Mouse (Mus musculus) kidney, adult 2 months (tissue): ENCODE data around the gene Atg4d. TPM values are rescaled to one million over a fixed set of nuclear protein-coding genes. Genes with fewer than 3 reads are reported as not detected.

Experiments
- DNase-seq: peaks from one replicate; pipeline ENCODE4 v3.0.0; 2021
- H3K27ac ChIP-seq: fragments of 200-500 bp; 2 replicates; pipeline ENCODE4 v1.5.1; 2012; ENCODE audit warnings: low read depth, low read length, control low read depth, inconsistent platforms; ENCODE audit not compliant: insufficient read depth
- H3K27me3 ChIP-seq: fragments of 200-500 bp; replicated peaks from 2 replicates; pipeline ENCODE4 v1.6.1; 2012; ENCODE audit warnings: mild to moderate bottlenecking, moderate library complexity, low read length, inconsistent platforms; ENCODE audit not compliant: control insufficient read depth, insufficient read depth
- H3K36me3 ChIP-seq: fragments of 200-500 bp; 2 replicates; pipeline ENCODE4 v1.6.1; 2012; ENCODE audit warnings: mild to moderate bottlenecking, moderate library complexity, low read length, inconsistent platforms; ENCODE audit not compliant: control insufficient read depth, insufficient read depth
- H3K4me1 ChIP-seq: fragments of 200-500 bp; 2 replicates; pipeline ENCODE4 v1.6.1; 2011; ENCODE audit warnings: low read length; ENCODE audit not compliant: control insufficient read depth, insufficient read depth
- H3K4me3 ChIP-seq: fragments of 200-500 bp; 2 replicates; pipeline ENCODE4 v1.5.1; 2011; ENCODE audit warnings: mild to moderate bottlenecking, low read depth, low read length, control low read depth; ENCODE audit not compliant: insufficient read depth
- CTCF ChIP-seq: fragments of 200-500 bp; conservative IDR thresholded peaks from 2 replicates; pipeline ENCODE4 v1.5.1; 2011; ENCODE audit warnings: low read depth, mild to moderate bottlenecking, control low read depth, low read length, moderate library complexity, mixed read lengths; ENCODE audit not compliant: insufficient read depth, insufficient read length
- POLR2A ChIP-seq: fragments of 200-500 bp; IDR thresholded peaks from one replicate; pipeline ENCODE4 v1.6.1; 2011; ENCODE audit warnings: low read depth, low read length, control low read depth
- whole genome bisulfite sequencing: fragments of 180-500 bp; shearing (Covaris S2); methylation state at CpG from one replicate; pipeline ENCODE4 v1.1.7; 2018; 5-methylcytosine and 5-hydroxymethylcytosine counted together
- polyA plus RNA-seq: library from polyadenylated mRNA; depleted of rRNA; stranded (reverse); fragments of >200 nt; gene quantifications from 2 replicates; pipeline ENCODE4 v1.2.3, GENCODE M21; 2012

Atg4d gene
- polyA plus RNA-seq, 1 experiment = 67.0 TPM

DNA sequence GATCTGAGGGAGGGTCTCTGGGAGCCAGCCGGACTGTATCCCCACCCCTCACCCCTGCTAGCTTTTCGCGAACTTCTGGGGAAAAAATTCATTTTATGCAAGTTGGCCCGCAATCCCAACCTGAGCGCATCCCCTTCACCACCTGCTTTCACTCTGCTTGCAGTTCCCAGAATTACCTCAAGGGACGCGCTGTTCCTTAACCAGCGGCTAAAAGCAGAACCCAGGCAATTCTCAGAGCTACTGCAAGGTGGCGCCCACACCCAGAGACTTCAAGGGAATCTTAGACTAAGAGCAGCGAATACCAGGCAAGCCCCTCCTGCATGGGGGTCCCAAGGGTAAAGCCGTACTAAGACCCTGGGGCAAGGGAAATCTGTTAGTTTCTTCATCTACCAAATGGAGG, 23.8 kb upstream of the Atg4d start:
- Histone ChIP-seq H3K4me3 (no peak overlapping the region), H3K27ac (no peak overlapping the region), H3K36me3 (no peaks in the 10 kb centered on the region), H3K27me3 (peaks cover 5% of the 10 kb centered on the region), H3K4me1 (peaks cover 18% of the 10 kb centered on the region)
- DNase-seq = peak; percentile 90
- TF ChIP-seq CTCF (peak; percentile 98), POLR2A (no peak)
- 5% methylated on average over 11 of the region's 11 CpGs for WGBS

DNA sequence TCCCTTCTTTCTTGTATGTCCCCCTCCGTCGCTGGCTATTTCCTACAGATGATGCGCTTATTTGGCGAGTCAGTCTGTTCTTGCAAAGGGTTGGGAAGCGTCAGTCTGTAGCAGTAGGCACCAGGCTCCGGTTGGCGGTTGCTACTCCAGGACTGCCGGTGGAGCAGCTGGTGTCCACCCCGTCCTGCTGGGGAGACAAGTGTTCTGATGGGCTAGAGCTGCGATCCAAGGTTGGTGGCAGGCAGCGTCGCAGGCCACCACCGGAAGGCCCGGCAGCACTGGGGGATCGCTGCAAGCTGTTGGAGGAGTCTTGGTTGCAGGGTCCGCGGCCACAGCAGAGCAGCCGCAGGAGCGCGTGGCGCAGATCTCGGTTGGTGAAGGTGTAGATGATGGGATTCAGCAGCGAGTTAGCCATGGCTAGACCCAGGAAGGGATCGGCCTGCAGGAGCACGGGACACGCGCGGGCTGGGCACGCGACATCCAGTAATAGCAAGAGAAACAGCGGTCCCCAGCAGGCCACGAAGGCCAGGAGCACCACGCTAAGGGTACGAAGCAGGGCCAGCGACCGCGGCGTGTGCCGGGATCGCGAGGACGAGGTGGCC, 21.2 kb upstream of the Atg4d start:
- Histone ChIP-seq H3K36me3 (no peaks in the 10 kb centered on the region), H3K4me1 (peaks cover 4% of the 10 kb centered on the region; the same call in 1 of the 2 replicates), H3K27me3 (peaks cover 5% of the 10 kb centered on the region), H3K27ac (no peak overlapping the region), H3K4me3 (peak overlapping the region; percentile 39; the same call in 1 of the 2 replicates)
- TF ChIP-seq POLR2A = no peak
- TF ChIP-seq CTCF = no peak
- 8% methylated on average over 42 of the region's 42 CpGs for WGBS
- no peak for DNase-seq

DNA sequence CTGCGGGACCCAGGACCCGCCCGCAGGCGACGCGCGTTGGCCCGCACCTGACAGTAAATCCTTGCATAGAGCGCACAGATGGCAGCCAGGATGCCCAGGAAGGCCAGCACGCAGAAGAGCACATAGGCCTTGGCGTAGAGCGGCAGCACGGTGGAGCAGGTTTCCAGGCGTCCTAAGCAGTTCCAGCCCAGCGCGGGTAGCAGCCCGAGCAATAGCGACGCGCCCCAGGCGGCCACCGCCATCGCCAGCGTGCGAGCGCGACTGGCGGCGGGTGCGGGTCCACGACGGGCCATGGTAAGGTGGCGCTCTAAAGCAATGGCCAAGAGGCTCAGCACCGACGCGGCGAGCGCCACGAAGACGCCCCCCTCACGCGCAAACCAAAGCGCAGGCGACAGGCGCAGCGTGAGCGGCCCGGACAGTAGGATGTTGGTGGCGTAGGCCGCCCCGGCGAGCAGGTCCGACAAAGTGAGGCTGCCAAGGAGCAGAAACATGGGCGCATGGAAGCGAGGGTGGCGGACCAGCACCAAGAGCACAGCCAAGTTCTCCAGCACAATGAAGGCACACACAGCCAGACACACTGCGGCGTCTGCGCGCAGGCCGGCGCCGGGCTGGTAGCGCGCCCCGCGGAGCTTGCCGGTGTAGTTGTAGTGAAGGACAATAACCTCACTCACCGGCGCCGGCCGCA, 20.5 kb upstream of the Atg4d start:
- no peak for TF ChIP-seq POLR2A
- TF ChIP-seq CTCF = no peak
- Histone ChIP-seq H3K4me1 (peaks cover under 1% of the 10 kb centered on the region; the same call in 1 of the 2 replicates), H3K36me3 (no peaks in the 10 kb centered on the region), H3K4me3 (peak overlapping the region; percentile 39; the same call in 1 of the 2 replicates), H3K27me3 (peaks cover 5% of the 10 kb centered on the region), H3K27ac (no peak overlapping the region)
- DNase-seq = peak; percentile 27
- under 1% methylated on average over 72 of the region's 72 CpGs for WGBS

- 6% methylated on average over 16 of the region's 16 CpGs for WGBS
- TF ChIP-seq CTCF (no peak), POLR2A (no peak)
- Histone ChIP-seq H3K27ac (no peak overlapping the region), H3K27me3 (peaks cover 5% of the 10 kb centered on the region), H3K4me1 (no peaks in the 10 kb centered on the region; the same call in 1 of the 2 replicates), H3K4me3 (no peak overlapping the region), H3K36me3 (no peaks in the 10 kb centered on the region)
- DNase-seq = no peak
These were observed 20.0 kb upstream of the Atg4d start for GRCm38 (mm10) chr9:21245113-21245487.

DNA sequence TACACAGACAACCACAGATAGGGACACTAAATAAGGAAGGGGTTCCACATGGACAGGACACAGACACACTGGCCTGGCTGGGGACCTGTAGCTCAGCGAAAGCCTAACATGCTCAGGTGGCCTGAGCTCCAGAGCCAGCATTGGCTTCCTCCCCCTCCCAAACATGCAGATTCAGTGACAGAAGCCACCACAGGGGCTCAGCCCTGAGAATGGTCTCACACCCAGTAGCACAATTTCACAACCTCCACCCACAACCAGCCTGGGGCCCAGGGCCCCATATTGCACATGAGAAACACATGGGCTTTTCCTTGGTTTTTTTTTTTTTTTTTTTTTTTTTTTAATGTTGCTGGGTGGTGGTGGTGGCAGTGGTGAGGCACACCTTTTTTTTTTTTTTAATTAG, 18.8 kb upstream of the Atg4d start:
- no peaks in the 10 kb centered on the region; the same call in 1 of the 2 replicates for H3K4me1 ChIP-seq
- no peak for DNase-seq
- no peak overlapping the region for H3K4me3 ChIP-seq
- TF ChIP-seq POLR2A (no peak), CTCF (no peak)
- no peaks in the 10 kb centered on the region for H3K36me3 ChIP-seq
- 100% methylated on average over 1 of the region's 1 CpGs for WGBS
- no peak overlapping the region for H3K27ac ChIP-seq
- peaks cover 5% of the 10 kb centered on the region for H3K27me3 ChIP-seq

DNA sequence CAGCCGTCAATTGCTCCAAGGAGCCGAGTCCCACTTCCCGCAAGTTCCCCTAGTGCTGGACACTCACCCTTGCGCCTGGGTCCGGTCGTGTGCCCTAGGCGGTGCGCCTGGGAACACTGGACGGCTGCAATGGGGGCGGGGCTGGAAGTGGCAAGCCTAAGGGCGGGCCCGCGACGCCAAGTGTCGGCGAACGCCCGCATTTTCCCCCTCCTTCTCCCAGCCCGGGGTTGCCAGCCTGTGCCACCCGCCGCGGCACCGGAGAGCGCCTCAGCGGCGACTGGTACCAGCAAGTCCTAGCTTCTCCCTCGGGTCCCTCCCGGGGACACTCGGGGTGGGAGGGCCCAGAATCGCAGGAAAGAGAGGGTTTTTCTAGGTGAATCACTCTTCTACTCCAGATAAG, 16.8 kb upstream of the Atg4d start, which contains the start of gene S1pr5:
TSS of gene S1pr5 (minus strand) at position 118 of the 400 bp plus-strand sequence.
- DNase-seq = peak; percentile 74
- TF ChIP-seq CTCF (no peak), POLR2A (no peak)
- Histone ChIP-seq H3K27ac (no peak within 1 kb of the TSS), H3K4me3 (no peak within 1 kb of the TSS), H3K27me3 (peaks cover 5% of the 10 kb centered on the region), H3K36me3 (no peaks in the 10 kb centered on the region), H3K4me1 (no peaks in the 10 kb centered on the region; the same call in 1 of the 2 replicates)
- WGBS = 3% methylated on average over 30 of the region's 30 CpGs

DNA sequence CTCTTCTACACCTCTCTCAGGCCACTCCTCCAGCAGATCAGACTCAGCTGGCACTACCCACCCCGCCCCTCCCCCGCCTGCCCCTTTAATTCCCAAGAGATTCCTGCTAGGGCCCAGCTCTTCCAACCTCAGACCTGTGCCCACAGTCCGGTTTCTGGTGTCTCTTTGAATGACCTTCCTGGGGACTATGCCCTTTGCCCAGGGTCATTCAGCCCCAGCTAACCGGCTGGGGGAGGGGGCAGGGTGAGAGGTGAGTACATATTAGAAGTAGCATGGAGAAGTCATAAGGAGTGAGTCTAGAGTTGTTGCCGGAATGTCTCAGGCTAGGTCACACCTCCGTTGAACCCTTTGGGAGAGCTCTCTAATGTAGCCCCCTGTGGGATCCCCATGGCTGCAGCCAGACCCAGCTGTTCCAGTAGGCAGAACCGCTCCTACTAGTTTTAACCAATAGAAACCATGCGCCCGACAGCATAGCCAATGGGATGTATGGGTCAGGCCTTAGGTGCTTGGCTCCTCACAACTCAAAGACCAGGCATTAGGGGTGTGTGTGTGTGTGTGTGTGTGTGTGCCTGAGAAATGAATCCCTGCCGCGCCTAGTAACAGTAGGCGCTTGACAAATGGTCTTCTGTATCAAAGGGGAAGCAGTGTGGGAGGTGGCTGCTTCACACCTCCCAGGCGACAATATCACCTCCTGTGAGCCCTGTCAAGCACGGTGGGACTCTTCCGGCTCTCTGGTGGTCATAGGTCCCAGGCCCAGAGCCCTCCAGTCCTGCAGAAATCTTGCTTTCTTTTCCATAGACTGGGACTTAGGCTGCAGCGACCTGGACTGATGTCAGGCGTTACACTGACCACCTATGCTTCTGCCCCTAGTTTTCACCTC, 15.2 kb upstream of the Atg4d start:
- peak; percentile 28 for DNase-seq
- Histone ChIP-seq H3K36me3 (no peaks in the 10 kb centered on the region), H3K27me3 (no peaks in the 10 kb centered on the region; the same call in 1 of the 2 replicates), H3K27ac (no peak overlapping the region), H3K4me3 (no peak overlapping the region), H3K4me1 (no peaks in the 10 kb centered on the region)
- TF ChIP-seq POLR2A (no peak), CTCF (no peak)
- WGBS = 46% methylated on average over 17 of the region's 17 CpGs
